Mouse (Mus musculus) midbrain, embryonic 12.5 days (tissue): ENCODE results near the gene Frmpd4. TPM values are rescaled to one million over a fixed set of nuclear protein-coding genes. Genes with fewer than 3 reads are reported as not detected.

ENCODE experiments used
- ATAC-seq: fragments of 200-750 bp; cut with Nextera tagmentation; 2 replicates; pipeline ENCODE4 v1.8.0; 2017; ENCODE audit warnings: low read depth, moderate TSS enrichment, moderate library complexity; ENCODE audit not compliant: low FRiP score
- H3K27ac ChIP-seq: fragments of 300-500 bp; sonication (generic); replicated peaks from 2 replicates; pipeline ENCODE4 v1.5.1; 2016; ENCODE audit warnings: mild to moderate bottlenecking
- H3K27me3 ChIP-seq: fragments of 300-500 bp; sonication (generic); 2 replicates; pipeline ENCODE4 v1.6.1; 2016; ENCODE audit warnings: mild to moderate bottlenecking
- H3K36me3 ChIP-seq: fragments of 300-500 bp; sonication (generic); 2 replicates; pipeline ENCODE4 v1.6.1; 2016
- H3K4me1 ChIP-seq: fragments of 300-500 bp; sonication (generic); 2 replicates; pipeline ENCODE4 v1.6.1; 2016
- H3K4me2 ChIP-seq: fragments of 300-500 bp; sonication (generic); replicated peaks from 2 replicates; pipeline ENCODE4 v1.6.1; 2016; ENCODE audit warnings: mild to moderate bottlenecking, moderate library complexity
- H3K4me3 ChIP-seq: fragments of 300-500 bp; sonication (generic); 2 replicates; pipeline ENCODE4 v1.5.1; 2016; ENCODE audit warnings: mild to moderate bottlenecking
- H3K9ac ChIP-seq: fragments of 300-500 bp; sonication (generic); replicated peaks from 2 replicates; pipeline ENCODE4 v1.6.1; 2016; ENCODE audit warnings: mild to moderate bottlenecking, moderate library complexity
- H3K9me3 ChIP-seq: fragments of 300-500 bp; sonication (generic); 2 replicates; pipeline ENCODE4 v1.6.1; 2016; ENCODE audit warnings: mild to moderate bottlenecking
- WGBS: fragments of 180-500 bp; shearing (Covaris S2); methylation state at CpG from one replicate; pipeline ENCODE4 v1.1.7; 2016; 5-methylcytosine and 5-hydroxymethylcytosine counted together
- polyA plus RNA-seq: library from polyadenylated mRNA; unstranded; fragments of >200 nt; fragmentation: Nextera tagmentation; extraction: Ambion mirVana; gene quantifications from 2 replicates; pipeline ENCODE4 v1.2.1, GENCODE M21; 2016

Gene Frmpd4
- polyA plus RNA-seq, 1 experiment from 2014 or later: 0.34 TPM

DNA sequence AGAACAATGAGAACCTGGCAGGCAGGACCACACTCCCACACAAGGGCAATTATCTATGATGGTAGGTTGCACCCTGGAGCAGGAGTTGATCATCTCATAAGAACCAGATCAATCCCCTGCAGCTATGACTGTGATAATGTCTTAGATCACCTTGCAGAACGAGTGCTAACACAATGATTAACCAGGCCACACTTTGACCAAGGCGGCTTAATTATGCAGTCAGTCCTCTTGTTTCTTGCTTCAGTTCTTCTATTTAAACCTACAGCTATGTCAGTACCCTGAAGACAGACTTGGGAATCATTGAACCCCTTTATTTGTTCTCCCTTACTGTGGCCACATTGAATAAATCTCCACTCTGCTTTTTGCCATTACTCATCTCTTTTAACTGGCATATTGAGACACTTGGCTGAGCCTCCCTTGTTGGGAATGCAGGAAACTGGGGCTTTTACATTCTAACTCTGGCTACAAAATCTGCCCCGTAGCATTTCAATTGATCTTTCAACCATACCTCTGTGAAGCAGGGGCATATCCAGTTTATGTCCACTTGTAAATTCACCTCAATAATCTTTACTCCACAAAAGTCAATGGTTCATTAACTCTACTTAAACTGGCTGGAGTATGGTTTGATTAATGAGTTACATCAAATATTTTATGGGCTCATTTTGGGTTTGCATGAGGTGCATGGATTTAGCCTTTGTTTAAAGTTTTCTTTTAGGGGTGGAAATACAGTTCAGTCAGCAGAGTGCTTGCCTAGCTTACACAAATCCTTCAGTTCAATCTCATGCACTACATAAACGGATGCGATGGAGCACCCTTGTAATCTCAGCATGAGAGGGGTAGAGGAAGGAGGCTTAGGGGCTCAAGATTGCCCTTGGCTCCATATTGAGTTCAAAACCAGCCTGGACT, 227.5 kb downstream of the Frmpd4 start:
- no peak for ATAC-seq
- WGBS: 75% methylated on average over 5 of the region's 5 CpGs
- Histone ChIP-seq H3K9me3 (no peaks in the 10 kb centered on the region), H3K4me2 (no peak overlapping the region), H3K36me3 (no peaks in the 10 kb centered on the region), H3K27ac (no peak overlapping the region), H3K9ac (no peak overlapping the region), H3K27me3 (peaks cover 18% of the 10 kb centered on the region), H3K4me3 (no peak overlapping the region), H3K4me1 (no peaks in the 10 kb centered on the region)

DNA sequence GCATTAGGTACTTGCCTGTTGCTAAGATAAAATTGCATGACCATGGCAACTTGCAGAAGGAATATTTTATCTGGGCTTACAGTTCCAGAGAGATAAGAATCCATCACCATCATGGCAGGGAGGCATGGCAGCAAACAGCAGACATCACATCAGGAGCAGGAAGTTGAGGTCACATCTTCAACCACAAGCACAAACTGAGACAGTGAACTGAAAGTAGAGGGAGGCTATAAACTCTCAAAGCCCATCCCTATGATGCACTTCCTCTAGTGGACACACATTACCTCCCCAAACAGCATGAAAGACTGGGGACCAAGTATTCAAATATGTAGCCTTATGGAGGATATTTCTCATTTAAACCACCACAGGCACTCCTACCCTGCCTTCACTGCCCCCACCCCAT, 238.8 kb downstream of the Frmpd4 start:
- Histone ChIP-seq H3K4me3 (no peak overlapping the region), H3K4me2 (no peak overlapping the region), H3K36me3 (no peaks in the 10 kb centered on the region), H3K9ac (no peak overlapping the region), H3K27ac (no peak overlapping the region), H3K27me3 (peaks cover 35% of the 10 kb centered on the region), H3K4me1 (no peaks in the 10 kb centered on the region), H3K9me3 (no peaks in the 10 kb centered on the region)
- ATAC-seq: no peak

DNA sequence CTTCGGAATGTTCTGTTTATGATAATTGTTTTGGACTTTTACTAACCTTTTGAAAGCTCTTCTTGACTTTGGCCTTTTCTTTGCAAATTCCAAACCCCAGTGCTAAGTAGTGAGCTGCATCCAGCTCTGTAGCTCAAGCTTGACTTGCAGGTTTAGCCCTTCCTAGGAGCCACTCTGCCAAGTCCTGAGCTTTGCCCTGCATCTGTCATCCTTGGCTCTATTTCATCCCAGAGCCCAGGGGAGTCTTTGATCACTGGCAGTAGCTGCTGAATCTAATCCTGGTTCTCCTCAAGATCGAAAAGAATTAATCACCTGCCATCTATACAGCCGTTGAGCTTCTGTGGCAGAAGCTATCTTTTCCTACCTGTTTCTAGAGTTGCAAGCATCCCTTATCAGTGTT, 251.9 kb downstream of the Frmpd4 start:
- Histone ChIP-seq H3K4me3 (no peak overlapping the region), H3K4me2 (no peak overlapping the region), H3K36me3 (no peaks in the 10 kb centered on the region), H3K27ac (no peak overlapping the region), H3K27me3 (peaks cover 15% of the 10 kb centered on the region; the same call in 1 of the 2 replicates), H3K9me3 (0 out of 2 replicates have a peak, but pooled peaks cover 4% of the 10 kb centered on the region), H3K9ac (no peak overlapping the region), H3K4me1 (no peaks in the 10 kb centered on the region)
- no peak for ATAC-seq
- 81% methylated on average over 3 of the region's 3 CpGs for WGBS

DNA sequence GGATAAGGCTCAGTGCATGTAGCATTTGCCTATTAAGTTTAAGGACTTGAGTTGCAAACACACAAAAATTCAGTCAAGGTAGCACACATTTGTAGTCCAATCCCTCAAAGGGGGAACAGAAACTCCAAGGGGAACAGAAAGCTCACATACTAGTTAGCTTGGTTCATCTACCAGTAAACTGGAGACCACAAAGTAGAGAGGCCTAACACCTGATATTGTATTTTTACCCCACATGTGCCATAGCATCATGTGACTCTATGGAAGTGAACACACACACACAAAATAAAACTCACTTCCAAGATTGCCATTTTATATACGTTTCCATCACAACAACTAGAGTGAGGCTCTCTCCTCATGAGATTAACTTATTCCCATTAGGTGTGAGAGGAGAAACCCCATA, 264.9 kb downstream of the Frmpd4 start:
- no peaks in the 10 kb centered on the region for H3K9me3 ChIP-seq
- H3K27me3 ChIP-seq: peaks cover 15% of the 10 kb centered on the region
- no peak overlapping the region for H3K27ac ChIP-seq
- no peaks in the 10 kb centered on the region for H3K36me3 ChIP-seq
- H3K4me2 ChIP-seq: no peak overlapping the region
- H3K4me3 ChIP-seq: no peak overlapping the region
- WGBS: 81% methylated on average over 1 of the region's 1 CpGs
- no peaks in the 10 kb centered on the region for H3K4me1 ChIP-seq
- no peak for ATAC-seq
- H3K9ac ChIP-seq: no peak overlapping the region

DNA sequence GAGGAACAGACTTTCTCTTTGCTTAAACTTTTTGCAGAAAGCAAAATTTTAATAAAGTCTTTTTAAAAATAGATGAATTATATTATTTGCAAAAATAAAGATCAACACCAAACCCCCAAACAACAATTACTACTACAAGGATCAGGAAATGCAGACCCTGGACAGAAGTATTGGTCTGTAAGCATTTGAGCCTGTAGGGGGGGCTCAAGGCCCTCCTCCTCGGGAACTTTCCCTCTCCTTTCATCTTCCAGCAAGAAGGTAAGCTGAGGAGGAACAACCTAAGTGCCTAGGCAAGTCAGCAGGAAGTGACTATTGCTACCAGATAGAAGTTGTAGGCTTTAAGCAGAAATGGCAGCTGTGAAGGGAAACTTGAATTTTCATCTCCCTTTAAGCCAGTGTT, 266.9 kb downstream of the Frmpd4 start:
- Histone ChIP-seq H3K36me3 (no peaks in the 10 kb centered on the region), H3K9ac (no peak overlapping the region), H3K4me3 (no peak overlapping the region), H3K27ac (no peak overlapping the region), H3K4me1 (no peaks in the 10 kb centered on the region), H3K9me3 (no peaks in the 10 kb centered on the region), H3K4me2 (no peak overlapping the region), H3K27me3 (peaks cover 20% of the 10 kb centered on the region)
- 17% methylated on average over 1 of the region's 1 CpGs for WGBS
- ATAC-seq: no peak

DNA sequence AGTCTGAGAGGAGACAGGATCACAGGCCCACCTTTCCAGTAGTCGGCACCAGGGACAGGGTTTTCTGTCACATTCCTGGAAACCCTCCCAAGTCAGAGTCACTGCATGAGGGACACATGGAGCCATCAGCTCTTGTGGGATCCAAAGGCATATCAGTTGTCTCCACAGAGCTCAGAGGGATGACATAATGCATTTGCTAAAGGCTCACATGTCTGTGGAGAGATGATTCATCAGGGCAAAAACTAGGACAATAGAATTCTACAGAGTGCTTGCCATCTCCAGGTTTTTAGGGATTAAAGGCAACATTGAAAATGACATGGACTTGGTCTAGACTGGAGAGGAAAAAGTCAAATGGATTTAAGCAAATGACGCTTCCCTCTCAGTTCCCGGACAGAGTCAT, 284.5 kb downstream of the Frmpd4 start:
- Histone ChIP-seq H3K27me3 (peaks cover 30% of the 10 kb centered on the region), H3K36me3 (no peaks in the 10 kb centered on the region), H3K4me1 (no peaks in the 10 kb centered on the region), H3K9me3 (no peaks in the 10 kb centered on the region), H3K27ac (no peak overlapping the region), H3K9ac (no peak overlapping the region), H3K4me2 (no peak overlapping the region), H3K4me3 (no peak overlapping the region)
- no peak for ATAC-seq
- 96% methylated on average over 3 of the region's 3 CpGs for WGBS

DNA sequence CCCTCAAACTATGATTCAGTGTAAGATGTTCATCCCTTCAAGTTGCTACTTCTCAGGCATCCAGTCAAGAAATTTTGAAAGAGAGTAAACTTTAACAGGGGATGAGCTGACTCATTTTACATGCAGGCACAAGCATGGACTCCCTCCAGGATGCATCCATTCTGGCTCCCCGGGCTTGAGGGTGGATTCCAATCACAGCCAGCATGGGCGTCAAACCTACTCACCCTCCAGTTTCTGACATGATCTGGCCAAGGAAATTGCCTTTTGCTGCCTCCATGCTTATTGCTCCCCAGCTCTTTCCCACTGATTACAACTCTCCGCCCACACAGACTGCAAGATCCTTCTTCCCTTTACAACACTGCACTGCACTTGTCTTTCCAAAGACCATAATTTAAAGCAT, 370.0 kb downstream of the Frmpd4 start:
- Histone ChIP-seq H3K9me3 (no peaks in the 10 kb centered on the region), H3K4me1 (no peaks in the 10 kb centered on the region), H3K36me3 (no peaks in the 10 kb centered on the region), H3K9ac (no peak overlapping the region), H3K27ac (no peak overlapping the region), H3K4me2 (no peak overlapping the region), H3K4me3 (no peak overlapping the region), H3K27me3 (peaks cover 22% of the 10 kb centered on the region; the same call in 1 of the 2 replicates)
- ATAC-seq: no peak
- WGBS: 83% methylated on average over 3 of the region's 3 CpGs

DNA sequence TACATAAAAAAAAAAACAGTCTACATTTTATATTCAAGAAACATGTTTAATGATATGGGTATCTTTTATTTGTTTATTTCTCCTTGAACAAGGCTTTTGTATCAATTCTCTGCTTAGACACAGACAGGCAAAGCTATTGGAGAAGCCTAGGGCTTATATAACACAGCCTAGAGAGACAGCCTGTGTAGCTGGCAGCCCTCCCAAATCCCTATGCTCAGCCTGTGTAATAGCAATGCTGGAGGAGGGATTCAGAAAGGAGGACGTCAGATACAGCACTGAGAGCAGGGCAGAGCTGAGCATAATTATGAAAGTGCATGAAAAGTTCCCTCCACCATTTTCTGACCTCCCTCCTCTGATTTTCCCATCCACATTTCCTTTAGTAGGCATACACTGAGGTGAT, 385.1 kb downstream of the Frmpd4 start:
- Histone ChIP-seq H3K27ac (no peak overlapping the region), H3K4me2 (no peak overlapping the region), H3K27me3 (peaks cover 24% of the 10 kb centered on the region; the same call in 1 of the 2 replicates), H3K4me1 (no peaks in the 10 kb centered on the region), H3K4me3 (no peak overlapping the region), H3K36me3 (no peaks in the 10 kb centered on the region), H3K9me3 (no peaks in the 10 kb centered on the region), H3K9ac (no peak overlapping the region)
- 77% methylated on average over 1 of the region's 1 CpGs for WGBS
- no peak for ATAC-seq

DNA sequence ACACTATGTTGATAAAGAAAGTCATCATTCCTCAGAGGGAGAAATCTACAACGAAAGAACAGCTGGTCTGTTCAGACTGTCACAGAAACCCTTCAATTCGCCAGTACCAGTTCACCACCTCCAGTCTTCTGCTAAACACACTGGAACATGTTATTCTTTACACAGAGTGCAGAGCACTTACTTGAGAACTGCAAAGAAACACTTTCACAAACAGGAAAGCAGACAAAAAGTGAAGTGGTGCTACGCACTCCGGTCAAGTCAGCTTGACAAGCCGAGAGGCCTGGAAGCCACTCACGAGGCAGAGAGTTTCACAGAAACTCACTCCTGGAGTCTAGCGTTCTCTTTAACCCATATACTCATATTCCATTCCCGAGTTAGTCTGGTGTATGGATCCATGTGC, 387.5 kb downstream of the Frmpd4 start:
- H3K36me3 ChIP-seq: no peaks in the 10 kb centered on the region
- no peak overlapping the region for H3K9ac ChIP-seq
- no peak overlapping the region for H3K27ac ChIP-seq
- no peaks in the 10 kb centered on the region for H3K4me1 ChIP-seq
- ATAC-seq: no peak
- no peak overlapping the region for H3K4me2 ChIP-seq
- peaks cover 20% of the 10 kb centered on the region; the same call in 1 of the 2 replicates for H3K27me3 ChIP-seq
- 85% methylated on average over 8 of the region's 8 CpGs for WGBS
- no peaks in the 10 kb centered on the region for H3K9me3 ChIP-seq
- no peak overlapping the region for H3K4me3 ChIP-seq

DNA sequence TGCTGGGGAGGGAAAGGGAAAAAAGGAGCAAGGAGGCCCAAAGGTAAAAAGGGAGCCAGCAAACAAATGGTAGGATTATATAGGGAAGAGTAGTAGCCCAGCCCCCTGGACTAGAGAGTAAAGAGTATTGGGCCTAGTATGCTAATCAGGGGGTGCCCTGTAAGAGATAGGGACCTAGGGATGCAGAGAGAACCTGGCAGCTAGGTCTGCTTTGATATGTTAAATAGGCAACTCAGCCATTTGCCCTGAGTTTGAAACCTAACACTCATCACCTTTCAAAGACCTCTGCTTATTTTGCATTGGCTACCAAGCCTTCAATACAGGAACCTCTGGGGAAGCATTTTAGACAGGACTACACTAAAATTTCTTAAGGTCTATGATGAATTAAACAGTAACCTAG, 414.0 kb downstream of the Frmpd4 start:
- no peaks in the 10 kb centered on the region for H3K9me3 ChIP-seq
- H3K9ac ChIP-seq: no peak overlapping the region
- H3K27ac ChIP-seq: no peak overlapping the region
- H3K36me3 ChIP-seq: no peaks in the 10 kb centered on the region
- H3K4me3 ChIP-seq: no peak overlapping the region
- H3K27me3 ChIP-seq: peaks cover 19% of the 10 kb centered on the region; the same call in 1 of the 2 replicates
- ATAC-seq: no peak
- no peaks in the 10 kb centered on the region for H3K4me1 ChIP-seq
- H3K4me2 ChIP-seq: no peak overlapping the region

DNA sequence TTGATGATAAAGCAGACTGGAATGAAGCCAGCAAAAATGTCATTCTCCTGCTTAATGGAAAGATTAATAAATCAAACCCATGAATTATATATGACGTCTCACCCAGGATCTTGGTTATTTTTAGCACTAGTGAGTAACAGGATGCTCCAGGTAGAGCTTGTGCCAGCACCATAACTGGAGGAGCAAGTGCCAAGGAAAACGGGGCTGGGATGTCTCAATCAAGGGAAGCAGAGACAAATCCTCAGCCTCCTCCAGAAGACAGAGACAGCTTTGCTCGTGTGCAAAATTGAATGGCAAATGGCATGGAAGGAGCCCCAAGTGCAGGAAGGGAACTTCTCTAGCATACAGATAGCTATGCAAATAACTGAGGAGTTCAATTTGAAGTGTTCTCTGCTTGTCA, 418.2 kb downstream of the Frmpd4 start:
- H3K9ac ChIP-seq: no peak overlapping the region
- peaks cover 12% of the 10 kb centered on the region; the same call in 1 of the 2 replicates for H3K27me3 ChIP-seq
- no peaks in the 10 kb centered on the region for H3K4me1 ChIP-seq
- H3K27ac ChIP-seq: no peak overlapping the region
- no peaks in the 10 kb centered on the region for H3K9me3 ChIP-seq
- no peak overlapping the region for H3K4me3 ChIP-seq
- 79% methylated on average over 3 of the region's 3 CpGs for WGBS
- H3K36me3 ChIP-seq: no peaks in the 10 kb centered on the region
- no peak overlapping the region for H3K4me2 ChIP-seq
- no peak for ATAC-seq

DNA sequence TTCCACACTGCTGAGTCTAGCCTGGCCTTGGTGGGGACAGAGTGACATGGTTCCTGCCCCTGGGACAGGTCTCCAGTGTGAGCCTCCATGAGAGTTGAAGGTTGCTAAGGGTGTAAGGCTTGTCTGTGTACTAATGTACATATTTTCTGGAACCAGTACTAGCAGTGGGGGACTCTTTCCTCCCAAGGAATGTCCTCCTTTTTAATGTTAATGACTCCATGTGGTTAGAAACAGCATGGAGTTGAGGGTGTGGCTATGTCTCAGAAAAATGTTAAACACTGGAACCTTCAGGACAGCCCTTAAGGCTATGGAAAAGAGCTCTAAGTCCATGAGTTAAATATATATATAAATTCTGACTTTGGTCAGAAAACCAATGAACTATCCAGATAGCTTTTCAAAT, 436.0 kb downstream of the Frmpd4 start:
- H3K4me1 ChIP-seq: no peaks in the 10 kb centered on the region
- no peak overlapping the region for H3K4me2 ChIP-seq
- no peaks in the 10 kb centered on the region for H3K36me3 ChIP-seq
- peaks cover 57% of the 10 kb centered on the region for H3K27me3 ChIP-seq
- H3K27ac ChIP-seq: no peak overlapping the region
- no peak overlapping the region for H3K4me3 ChIP-seq
- no peak for ATAC-seq
- no peak overlapping the region for H3K9ac ChIP-seq
- H3K9me3 ChIP-seq: no peaks in the 10 kb centered on the region

DNA sequence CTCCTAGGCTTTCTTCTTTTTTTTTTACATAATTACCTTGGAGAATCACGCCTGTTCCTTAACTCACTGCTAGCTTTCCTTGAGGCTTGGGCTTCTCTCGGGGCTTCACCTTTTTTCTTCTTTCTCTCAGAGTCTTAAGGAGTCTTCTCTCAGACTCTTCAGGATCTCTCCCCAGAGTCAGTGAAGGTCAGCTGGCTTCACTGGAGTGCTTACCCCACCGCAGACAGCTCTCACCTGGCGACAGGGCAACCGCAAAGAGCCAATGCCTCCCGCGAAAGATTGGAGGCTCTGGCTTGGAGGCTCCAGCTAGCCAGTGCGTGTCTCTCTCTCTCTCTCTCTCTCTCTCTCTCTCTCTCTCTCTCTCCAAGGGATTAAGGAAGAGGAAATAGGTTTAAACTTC, 453.0 kb downstream of the Frmpd4 start:
- WGBS: 15% methylated on average over 8 of the region's 8 CpGs
- peaks cover 51% of the 10 kb centered on the region for H3K27me3 ChIP-seq
- H3K36me3 ChIP-seq: no peaks in the 10 kb centered on the region
- no peak for ATAC-seq
- H3K4me1 ChIP-seq: no peaks in the 10 kb centered on the region
- H3K4me2 ChIP-seq: peak overlapping the region; percentile 74
- no peak overlapping the region for H3K27ac ChIP-seq
- peak overlapping the region; percentile 51 for H3K4me3 ChIP-seq
- H3K9me3 ChIP-seq: no peaks in the 10 kb centered on the region
- no peak overlapping the region for H3K9ac ChIP-seq
